Mouse (Mus musculus) myocyte (in vitro differentiated cells): Measurements from ENCODE around the gene Rassf3.

Source experiments
- POLR2A ChIP-seq: IDR thresholded peaks from one replicate; pipeline ENCODE4 v1.6.1; 2011; ENCODE audit warnings: low read depth, mild to moderate bottlenecking, control low read depth, moderate library complexity; ENCODE audit not compliant: insufficient read length
- REST ChIP-seq: IDR thresholded peaks from one replicate; pipeline ENCODE4 v1.6.1; 2011; ENCODE audit warnings: mild to moderate bottlenecking, control low read depth, moderate library complexity; ENCODE audit not compliant: insufficient read depth, insufficient read length
- USF1 ChIP-seq: IDR thresholded peaks from one replicate; pipeline ENCODE4 v1.6.1; 2011; ENCODE audit warnings: low read depth, mild to moderate bottlenecking, control low read depth, moderate library complexity

DNA sequence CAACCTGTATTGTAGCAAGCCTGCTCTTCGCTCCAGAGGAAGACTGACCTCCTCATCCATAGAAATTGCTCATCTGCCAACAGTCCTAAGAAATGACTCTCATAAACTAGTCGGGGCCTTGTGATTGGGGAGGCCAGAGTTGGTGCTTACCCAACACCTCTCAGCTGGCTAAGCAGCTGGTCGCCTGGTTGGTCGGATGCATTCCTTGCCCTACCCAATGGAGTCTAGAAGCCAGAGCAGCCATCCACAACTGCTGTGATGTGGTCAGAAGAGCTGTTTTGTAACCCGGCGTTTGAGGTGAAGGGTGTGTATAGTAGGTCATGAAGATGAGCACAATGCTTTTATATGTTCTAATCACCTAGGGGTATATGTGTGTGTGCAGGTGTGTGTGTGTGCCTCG is 77.5 kb downstream of the Rassf3 start:
- no peak for TF ChIP-seq USF1
- no peak for TF ChIP-seq REST
- TF ChIP-seq POLR2A, result no peak
